18 mouse cellular contexts compared by ENCODE assay signal in the genomic region with DNA sequence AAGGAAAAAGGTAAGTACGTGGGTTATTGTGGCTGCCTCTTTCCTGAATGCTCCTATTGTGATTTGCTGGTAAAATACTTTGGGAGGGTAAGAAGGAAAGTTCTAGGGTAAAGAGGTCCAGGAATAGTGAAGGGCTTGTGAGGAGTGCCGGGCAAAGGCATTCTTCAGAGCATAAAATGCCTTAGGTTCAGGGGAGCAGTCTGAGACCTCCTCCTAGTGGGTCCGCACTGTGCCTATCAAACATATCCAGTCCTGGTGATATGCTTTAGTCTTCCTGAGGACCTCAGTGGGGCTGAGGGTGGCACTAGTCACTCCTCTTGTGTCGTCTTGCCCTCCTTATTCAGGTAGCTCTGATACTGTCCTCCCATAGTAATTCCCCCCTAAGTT. TPM values are rescaled to one million over a fixed set of nuclear protein-coding genes. Genes with fewer than 3 reads are reported as not detected.
A peak's percentile ranks its signal among the peaks of the same experiment; 100 is the strongest.
DNase-seq lines count a peak whose midpoint lies in the region; ATAC-seq and TF ChIP-seq lines count a peak whose summit lies in the region.
"Had no signal": no experiment of that assay in that cellular context is flagged by ENCODE, and none has a peak within 500 bp of the region (broad histone marks: within the 10 kb centered on the region; RNA-seq: fewer than 3 reads in every experiment).

No protein-coding gene starts in this region.

- no peak overlapping the region for H3K4me3 ChIP-seq in heart, adult 2 months
- no peak overlapping the region for H3K4me3 ChIP-seq in hindbrain, embryonic 14.5 days (replicated peaks; ENCODE audit: low read length)
- H3K4me3 ChIP-seq in midbrain, postnatal 0 days (ENCODE audit: low read depth, low read length) = no peak overlapping the region
- H3K4me3 ChIP-seq: heart, embryonic 12.5 days had no signal

- TF ChIP-seq POLR2A in heart, adult 2 months (IDR thresholded peaks at IDR 0.05; ENCODE audit: insufficient read depth, low read depth, low read length) = no peak

- H3K36me3 ChIP-seq in heart, adult 2 months (ENCODE audit: control insufficient read depth, insufficient read depth, low read length) = no peaks in the 10 kb centered on the region
- no peaks in the 10 kb centered on the region for H3K36me3 ChIP-seq in hindbrain, embryonic 14.5 days (replicated peaks; ENCODE audit: control insufficient read depth, insufficient read depth)
- no peaks in the 10 kb centered on the region for H3K36me3 ChIP-seq in midbrain, postnatal 0 days (ENCODE audit: insufficient read depth, low read length)
- H3K36me3 ChIP-seq: heart, embryonic 12.5 days had no signal

- no peak overlapping the region for H3K27ac ChIP-seq in heart, adult 2 months
- no peak overlapping the region for H3K27ac ChIP-seq in hindbrain, embryonic 14.5 days
- no peak overlapping the region for H3K27ac ChIP-seq in midbrain, postnatal 0 days (ENCODE audit: low read depth, low read length)
- H3K27ac ChIP-seq: kidney, postnatal 0 days had no signal

- H3K9me3 ChIP-seq in hindbrain, embryonic 14.5 days (ENCODE audit: control insufficient read depth, low read length) = no peaks in the 10 kb centered on the region
- H3K9me3 ChIP-seq in midbrain, postnatal 0 days (ENCODE audit: low read length) = no peaks in the 10 kb centered on the region
- H3K9me3 ChIP-seq: heart, embryonic 12.5 days had no signal

- intact Hi-C loops in heart, adult 2 months (cut with DNase I) = loop anchor here (1.0 to 2.0 kb wide), 2 partner anchors 41 to 166 kb away; no protein-coding TSS in a partner anchor

- TF ChIP-seq EP300 in heart, adult 2 months (IDR thresholded peaks at IDR 0.05; ENCODE audit: insufficient read depth, low read depth, low read length) = no peak

- DNase-seq in heart, adult 2 months = no peak
- DNase-seq in heart, adult 9 months (ENCODE audit: low spot score in 2 of 2) = no peak
- DNase-seq in hindbrain, embryonic 14.5 days (ENCODE audit: low spot score) = no peak
- DNase-seq in midbrain, postnatal 0 days (ENCODE audit: low spot score) = no peak
- DNase-seq in kidney, adult 11 months = no peak
- DNase-seq in spleen, postnatal 36 days (ENCODE audit: low spot score in 2 of 2) = no peak
- no peak for DNase-seq in gastrocnemius, postnatal 10 days
- DNase-seq: adrenal gland, adult 8-10 months had no signal

- H3K4me2 ChIP-seq in hindbrain, embryonic 14.5 days (replicated peaks) = no peak overlapping the region
- H3K4me2 ChIP-seq in midbrain, postnatal 0 days (ENCODE audit: low read depth, low read length, poor library complexity, severe bottlenecking) = no peak overlapping the region
- H3K4me2 ChIP-seq: heart, embryonic 12.5 days had no signal

- no peaks in the 10 kb centered on the region for H3K27me3 ChIP-seq in heart, adult 2 months (ENCODE audit: control insufficient read depth, insufficient read depth, low read length)
- H3K27me3 ChIP-seq in hindbrain, embryonic 14.5 days (ENCODE audit: control insufficient read depth, insufficient read depth, low read length) = no peaks in the 10 kb centered on the region
- no peaks in the 10 kb centered on the region for H3K27me3 ChIP-seq in midbrain, postnatal 0 days (ENCODE audit: insufficient read depth, low read length)

- peak; percentile 1; the same call in 1 of the 2 replicates for TF ChIP-seq CTCF in heart, adult 2 months (IDR thresholded peaks at IDR 0.05)
- TF ChIP-seq CTCF in midbrain, postnatal 0 days (IDR thresholded peaks at IDR 0.05) = no peak

- no peaks in the 10 kb centered on the region for H3K4me1 ChIP-seq in heart, adult 2 months (ENCODE audit: control insufficient read depth, insufficient read depth, low read length)
- H3K4me1 ChIP-seq in hindbrain, embryonic 14.5 days (replicated peaks; ENCODE audit: control insufficient read depth, insufficient read depth, low read length) = peaks cover 3% of the 10 kb centered on the region; the same call in 1 of the 2 replicates
- H3K4me1 ChIP-seq in midbrain, postnatal 0 days (ENCODE audit: insufficient read depth, low read length) = no peaks in the 10 kb centered on the region
- H3K4me1 ChIP-seq: heart, embryonic 12.5 days had no signal

- WGBS in heart, adult 2 months = 37% methylated on average over 4 of the region's 4 CpGs
- 61% methylated on average over 4 of the region's 4 CpGs for WGBS in hindbrain, embryonic 14.5 days
- WGBS in midbrain, postnatal 0 days = 64% methylated on average over 4 of the region's 4 CpGs

- no peak overlapping the region for H3K9ac ChIP-seq in heart, adult 2 months (ENCODE audit: low read depth, low read length)
- H3K9ac ChIP-seq in hindbrain, embryonic 14.5 days = no peak overlapping the region
- H3K9ac ChIP-seq in midbrain, postnatal 0 days (replicated peaks; ENCODE audit: low read length, poor library complexity, severe bottlenecking) = no peak overlapping the region
- H3K9ac ChIP-seq: heart, embryonic 12.5 days had no signal

- H3K79me2 ChIP-seq in heart, adult 2 months (replicated peaks; ENCODE audit: control insufficient read depth, insufficient read depth, low read length) = no peaks in the 10 kb centered on the region

- 0 out of 2 replicates have a peak, but pooled peaks have one; percentile 36 for ATAC-seq in erythroid progenitor cell, adult 5-6 weeks (replicated peaks; ENCODE audit: low FRiP score, poor library complexity, severe bottlenecking)
- ATAC-seq in hindbrain, embryonic 14.5 days (ENCODE audit: low FRiP score) = 0 out of 2 replicates have a peak, but pooled peaks have one; percentile 5
- peak; percentile 6; the same call in 1 of the 2 replicates for ATAC-seq in midbrain, postnatal 0 days (ENCODE audit: low FRiP score)

RNA-seq across cellular contexts. Expression of gene Klre1, which starts 18.1 kb away (rescaled TPM):
- total RNA-seq in heart, adult 2 months (2021) = under 1 TPM in 1 of 2 experiments, not detected in 1; 0.14 TPM
- polyA plus RNA-seq in heart, adult 2 months (2012; rRNA removed) = 0.15 and 0.33 TPM in 2 replicates
- total RNA-seq in erythroid progenitor cell, adult 5-6 weeks (2015; ENCODE audit: low replicate concordance) = not detected in 2 replicates
- not detected in 2 replicates for total RNA-seq in erythroid progenitor cell, adult 5-6 weeks (2017; ENCODE audit: low replicate concordance)
- not detected in 2 replicates for polyA plus RNA-seq in hindbrain, embryonic 14.5 days (2014; fragmentation: Nextera tagmentation; extraction: Ambion mirVana)
- total RNA-seq in midbrain, postnatal 0 days (2014; rRNA removed) = 0.24 TPM in 1 of 2 replicates, not detected in the other
- polyA plus RNA-seq in midbrain, postnatal 0 days (2015; fragmentation: Nextera tagmentation; extraction: Ambion mirVana) = 0.15 and 0.34 TPM in 2 replicates
- total RNA-seq in gastrocnemius, postnatal 10 days (2021) = not detected
- total RNA-seq: ES-E14; gastrocnemius, adult 8-10 months; hematopoietic stem cell, adult 5-6 weeks; layer of hippocampus, postnatal 10 days; left cerebral cortex, postnatal 14 days had no signal
- polyA plus RNA-seq: heart, embryonic 12.5 days; kidney, postnatal 0 days; lung, embryonic 16.5 days had no signal

RNA-seq across cellular contexts. Expression of gene Gabarapl1, which starts 26.7 kb away (rescaled TPM):
- total RNA-seq in heart, adult 2 months (2021) = 100 to 1,000 TPM; 118 to 166 TPM
- polyA plus RNA-seq in heart, adult 2 months (2012; rRNA removed) = 63.7 and 73.3 TPM in 2 replicates
- total RNA-seq in erythroid progenitor cell, adult 5-6 weeks (2015; ENCODE audit: low replicate concordance) = 2.1 and 6.5 TPM in 2 replicates
- total RNA-seq in erythroid progenitor cell, adult 5-6 weeks (2017; ENCODE audit: low replicate concordance) = 9.8 and 17.5 TPM in 2 replicates
- 74.7 and 80.9 TPM in 2 replicates for polyA plus RNA-seq in hindbrain, embryonic 14.5 days (2014; fragmentation: Nextera tagmentation; extraction: Ambion mirVana)
- 281 and 333 TPM in 2 replicates for total RNA-seq in midbrain, postnatal 0 days (2014; rRNA removed)
- polyA plus RNA-seq in midbrain, postnatal 0 days (2015; fragmentation: Nextera tagmentation; extraction: Ambion mirVana) = 276 and 278 TPM in 2 replicates
- total RNA-seq in gastrocnemius, postnatal 10 days (2021) = 10 to 100 TPM; 30.3 to 32.8 TPM

RNA-seq across cellular contexts. Expression of gene Klrd1, which starts 31.9 kb away (rescaled TPM):
- total RNA-seq in heart, adult 2 months (2021) = under 1 TPM in 1 of 2 experiments, not detected in 1; 0.48 TPM
- 0.64 TPM in 1 of 2 replicates, not detected in the other for polyA plus RNA-seq in heart, adult 2 months (2012; rRNA removed)
- total RNA-seq in erythroid progenitor cell, adult 5-6 weeks (2015; ENCODE audit: low replicate concordance) = 10.5 and 10.8 TPM in 2 replicates
- 2.8 TPM in 1 of 2 replicates, not detected in the other for total RNA-seq in erythroid progenitor cell, adult 5-6 weeks (2017; ENCODE audit: low replicate concordance)
- polyA plus RNA-seq in hindbrain, embryonic 14.5 days (2014; fragmentation: Nextera tagmentation; extraction: Ambion mirVana) = not detected in 2 replicates
- total RNA-seq in midbrain, postnatal 0 days (2014; rRNA removed) = not detected in 2 replicates
- not detected in 2 replicates for polyA plus RNA-seq in midbrain, postnatal 0 days (2015; fragmentation: Nextera tagmentation; extraction: Ambion mirVana)
- total RNA-seq in gastrocnemius, postnatal 10 days (2021) = not detected
- total RNA-seq: ES-E14; gastrocnemius, adult 8-10 months; layer of hippocampus, postnatal 10 days had no signal

RNA-seq across cellular contexts. Expression of gene Tmem52b, which starts 47.3 kb away (rescaled TPM):
- not detected for total RNA-seq in heart, adult 2 months (2021)
- polyA plus RNA-seq in heart, adult 2 months (2012; rRNA removed) = not detected in 2 replicates
- not detected in 2 replicates for total RNA-seq in erythroid progenitor cell, adult 5-6 weeks (2015; ENCODE audit: low replicate concordance)
- total RNA-seq in erythroid progenitor cell, adult 5-6 weeks (2017; ENCODE audit: low replicate concordance) = not detected in 2 replicates
- 0.24 TPM in 1 of 2 replicates, not detected in the other for polyA plus RNA-seq in hindbrain, embryonic 14.5 days (2014; fragmentation: Nextera tagmentation; extraction: Ambion mirVana)
- total RNA-seq in midbrain, postnatal 0 days (2014; rRNA removed) = not detected in 2 replicates
- not detected in 2 replicates for polyA plus RNA-seq in midbrain, postnatal 0 days (2015; fragmentation: Nextera tagmentation; extraction: Ambion mirVana)
- total RNA-seq in gastrocnemius, postnatal 10 days (2021) = not detected
- total RNA-seq: adrenal gland, adult 8-10 months; ES-E14; gastrocnemius, adult 8-10 months; hematopoietic stem cell, adult 5-6 weeks; layer of hippocampus, postnatal 10 days; left cerebral cortex, postnatal 14 days; liver, adult 2 months had no signal
- polyA plus RNA-seq: heart, embryonic 12.5 days; liver, adult 2 months had no signal

RNA-seq across cellular contexts. Expression of gene Olr1, which starts 52.7 kb away (rescaled TPM):
- under 1 TPM; 0.07 to 0.21 TPM for total RNA-seq in heart, adult 2 months (2021)
- 0.06 TPM in 2 replicates for polyA plus RNA-seq in heart, adult 2 months (2012; rRNA removed)
- 3.4 and 4.3 TPM in 2 replicates for total RNA-seq in erythroid progenitor cell, adult 5-6 weeks (2015; ENCODE audit: low replicate concordance)
- total RNA-seq in erythroid progenitor cell, adult 5-6 weeks (2017; ENCODE audit: low replicate concordance) = 2.2 and 5.6 TPM in 2 replicates
- not detected in 2 replicates for polyA plus RNA-seq in hindbrain, embryonic 14.5 days (2014; fragmentation: Nextera tagmentation; extraction: Ambion mirVana)
- total RNA-seq in midbrain, postnatal 0 days (2014; rRNA removed) = not detected in 2 replicates
- polyA plus RNA-seq in midbrain, postnatal 0 days (2015; fragmentation: Nextera tagmentation; extraction: Ambion mirVana) = not detected in 2 replicates
- under 1 TPM in 1 of 2 experiments, not detected in 1; 0.11 TPM for total RNA-seq in gastrocnemius, postnatal 10 days (2021)
- total RNA-seq: layer of hippocampus, postnatal 10 days; left cerebral cortex, postnatal 14 days; liver, adult 2 months had no signal
- polyA plus RNA-seq: kidney, postnatal 0 days; liver, adult 2 months had no signal
